Mouse (Mus musculus) kidney, embryonic 14.5 days (tissue): ENCODE results near the gene Slc25a16. TPM values are rescaled to one million over a fixed set of nuclear protein-coding genes. Genes with fewer than 3 reads are reported as not detected.

Source experiments
- ATAC-seq: fragments of 200-750 bp; cut with Nextera tagmentation; 2 replicates; pipeline ENCODE4 v1.8.0; 2017; ENCODE audit warnings: moderate number of reproducible peaks, mild to moderate bottlenecking, moderate TSS enrichment, moderate library complexity; ENCODE audit not compliant: low FRiP score, low TSS enrichment
- H3K27ac ChIP-seq: fragments of 300-500 bp; sonication (generic); 2 replicates; pipeline ENCODE4 v1.5.1; 2014; ENCODE audit warnings: low read depth, mild to moderate bottlenecking, low read length, moderate library complexity, mixed read lengths
- H3K27me3 ChIP-seq: fragments of 300-500 bp; sonication (generic); 2 replicates; pipeline ENCODE4 v1.6.1; 2014; ENCODE audit warnings: mild to moderate bottlenecking, low read length; ENCODE audit not compliant: control insufficient read depth, insufficient read depth
- H3K36me3 ChIP-seq: fragments of 300-500 bp; sonication (generic); 2 replicates; pipeline ENCODE4 v1.6.1; 2014; ENCODE audit warnings: low read length, mixed read lengths; ENCODE audit not compliant: control insufficient read depth, insufficient read depth
- H3K4me1 ChIP-seq: fragments of 300-500 bp; sonication (generic); 2 replicates; pipeline ENCODE4 v1.6.1; 2014; ENCODE audit warnings: low read length, mixed read lengths; ENCODE audit not compliant: control insufficient read depth, insufficient read depth
- H3K4me2 ChIP-seq: fragments of 300-500 bp; sonication (generic); replicated peaks from 2 replicates; pipeline ENCODE4 v1.6.1; 2014; ENCODE audit warnings: low read depth, mild to moderate bottlenecking, low read length
- H3K4me3 ChIP-seq: fragments of 300-500 bp; sonication (generic); 2 replicates; pipeline ENCODE4 v1.5.1; 2014; ENCODE audit warnings: mild to moderate bottlenecking, low read length
- H3K9ac ChIP-seq: fragments of 300-500 bp; sonication (generic); 2 replicates; pipeline ENCODE4 v1.6.1; 2014; ENCODE audit warnings: low read depth, mild to moderate bottlenecking, low read length, moderate library complexity
- H3K9me3 ChIP-seq: fragments of 300-500 bp; sonication (generic); 2 replicates; pipeline ENCODE4 v1.6.1; 2016; ENCODE audit warnings: low read length; ENCODE audit not compliant: control insufficient read depth
- WGBS: fragments of 180-500 bp; shearing (Covaris S2); extraction: QIAGEN DNeasy Blood & Tissue Kit; methylation state at CpG from one replicate; pipeline ENCODE4 v1.1.7; 2014; 5-methylcytosine and 5-hydroxymethylcytosine counted together
- polyA plus RNA-seq: library from polyadenylated mRNA; unstranded; fragments of >200 nt; fragmentation: Nextera tagmentation; extraction: Ambion mirVana; gene quantifications from 2 replicates; pipeline ENCODE4 v1.2.1, GENCODE M21; 2014

The Slc25a16 gene
- polyA plus RNA-seq, 1 experiment from 2014 or later: 16.0 TPM

DNA sequence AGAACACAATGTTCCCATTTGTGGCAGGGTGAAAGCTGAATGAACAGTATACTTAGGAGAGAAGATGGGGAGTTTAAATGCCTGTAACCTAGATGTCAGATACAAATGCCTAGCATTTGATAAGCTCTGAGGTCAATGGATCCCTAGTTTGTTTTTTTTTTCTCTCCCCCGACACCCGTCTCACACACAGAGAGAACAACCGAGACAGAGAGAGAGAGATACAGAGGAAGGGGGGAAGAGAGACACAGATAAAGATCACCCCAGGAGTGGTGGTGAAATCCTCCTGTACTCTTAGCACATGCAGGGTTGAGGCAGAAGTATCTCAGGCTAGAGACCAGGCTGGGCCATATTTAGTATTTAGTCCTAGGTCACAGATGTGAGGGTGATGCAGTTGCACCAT, 1.4 kb upstream of the Slc25a16 start:
- Histone ChIP-seq H3K4me3 (no peak overlapping the region), H3K4me2 (no peak overlapping the region), H3K36me3 (no peaks in the 10 kb centered on the region), H3K27ac (no peak overlapping the region), H3K4me1 (peaks cover 3% of the 10 kb centered on the region; the same call in 1 of the 2 replicates), H3K27me3 (no peaks in the 10 kb centered on the region), H3K9me3 (no peaks in the 10 kb centered on the region), H3K9ac (no peak overlapping the region)
- ATAC-seq: no peak
- WGBS: 78% methylated on average over 3 of the region's 3 CpGs

DNA sequence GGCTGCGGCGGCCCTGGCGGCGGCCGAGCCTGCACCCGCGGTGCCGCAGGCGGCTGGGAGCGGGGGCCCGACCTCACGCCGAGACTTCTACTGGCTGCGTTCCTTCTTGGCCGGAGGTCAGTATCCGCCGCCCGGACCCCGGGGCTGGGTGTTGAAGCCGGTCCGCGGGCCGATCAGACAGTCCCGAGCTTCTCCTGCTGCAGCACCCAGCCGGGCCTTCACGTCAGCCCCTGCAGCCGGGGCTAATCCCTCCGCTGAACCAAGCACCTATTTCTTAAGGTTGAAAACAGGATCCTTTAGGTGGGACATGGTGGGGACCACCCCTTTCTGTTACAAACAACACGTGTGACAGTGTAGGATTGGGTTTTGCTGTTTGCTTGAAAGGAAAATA, 328 bp downstream of the Slc25a16 start:
- H3K27ac ChIP-seq: peak overlapping the region; percentile 74; the same call in 1 of the 2 replicates
- WGBS: under 1% methylated on average over 25 of the region's 29 CpGs
- peak overlapping the region; percentile 55 for H3K4me2 ChIP-seq
- peak; percentile 73 for ATAC-seq
- H3K9ac ChIP-seq: peak overlapping the region; percentile 89
- no peaks in the 10 kb centered on the region for H3K36me3 ChIP-seq
- H3K9me3 ChIP-seq: no peaks in the 10 kb centered on the region
- peaks cover 3% of the 10 kb centered on the region; the same call in 1 of the 2 replicates for H3K4me1 ChIP-seq
- peak overlapping the region; percentile 96 for H3K4me3 ChIP-seq
- no peaks in the 10 kb centered on the region for H3K27me3 ChIP-seq

DNA sequence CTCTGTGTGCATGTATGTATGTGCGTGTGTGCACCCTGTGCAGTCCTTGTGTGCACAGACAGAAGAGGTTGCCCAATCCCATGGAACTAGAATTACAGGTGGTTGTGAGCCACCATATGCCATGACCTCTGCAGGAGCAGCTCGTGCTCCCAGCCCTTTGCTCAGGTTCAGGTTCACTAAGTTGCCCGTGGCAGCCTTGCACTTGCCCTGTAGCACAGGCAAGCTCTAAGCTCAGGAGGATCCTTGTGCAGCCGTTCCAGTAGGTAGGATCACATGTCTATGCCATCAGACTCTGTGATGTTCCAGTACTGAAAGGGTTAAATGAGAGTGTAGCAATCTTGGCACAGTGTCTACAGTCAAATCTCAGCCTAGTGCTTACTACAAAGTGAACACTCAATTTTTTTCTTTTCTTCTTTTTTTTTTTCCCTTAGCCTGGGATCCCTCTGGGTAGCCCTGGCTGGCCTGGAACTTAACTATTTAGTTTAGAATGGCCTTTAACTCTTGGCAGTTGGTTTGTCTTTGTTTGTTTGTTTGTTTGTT, 3.7 kb downstream of the Slc25a16 start:
- 81% methylated on average over 4 of the region's 4 CpGs for WGBS
- H3K4me3 ChIP-seq: no peak overlapping the region
- H3K9ac ChIP-seq: no peak overlapping the region
- H3K27ac ChIP-seq: no peak overlapping the region
- H3K4me2 ChIP-seq: no peak overlapping the region
- H3K27me3 ChIP-seq: no peaks in the 10 kb centered on the region
- H3K4me1 ChIP-seq: peaks cover 3% of the 10 kb centered on the region; the same call in 1 of the 2 replicates
- peaks cover 6% of the 10 kb centered on the region; the same call in 1 of the 2 replicates for H3K36me3 ChIP-seq
- H3K9me3 ChIP-seq: no peaks in the 10 kb centered on the region
- no peak for ATAC-seq

DNA sequence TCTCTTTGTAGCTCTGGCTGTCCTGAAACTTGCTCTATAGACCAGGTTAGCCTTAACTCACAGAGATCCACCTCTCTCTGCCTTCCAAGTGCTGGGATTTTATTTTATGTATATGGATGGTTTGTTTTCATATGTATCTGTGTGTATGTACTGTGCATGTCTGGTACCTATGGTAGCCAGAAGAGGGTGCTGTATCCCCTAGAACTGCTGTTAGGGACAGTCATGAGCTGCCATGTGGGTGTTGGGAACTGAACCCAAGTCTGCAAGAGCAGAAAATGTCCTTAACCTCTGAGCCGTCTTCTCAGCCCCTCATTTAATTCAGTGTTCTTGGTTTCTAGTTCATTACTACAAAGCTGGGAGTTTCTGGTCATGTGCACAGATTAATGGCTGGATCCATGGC, 11.9 kb downstream of the Slc25a16 start:
- H3K27ac ChIP-seq: no peak overlapping the region
- no peak overlapping the region for H3K9ac ChIP-seq
- no peak overlapping the region for H3K4me2 ChIP-seq
- WGBS: 87% methylated on average over 1 of the region's 1 CpGs
- no peak for ATAC-seq
- H3K27me3 ChIP-seq: no peaks in the 10 kb centered on the region
- no peaks in the 10 kb centered on the region for H3K4me1 ChIP-seq
- H3K9me3 ChIP-seq: peaks cover 3% of the 10 kb centered on the region; the same call in 1 of the 2 replicates
- H3K4me3 ChIP-seq: no peak overlapping the region
- peaks cover 20% of the 10 kb centered on the region; the same call in 1 of the 2 replicates for H3K36me3 ChIP-seq

DNA sequence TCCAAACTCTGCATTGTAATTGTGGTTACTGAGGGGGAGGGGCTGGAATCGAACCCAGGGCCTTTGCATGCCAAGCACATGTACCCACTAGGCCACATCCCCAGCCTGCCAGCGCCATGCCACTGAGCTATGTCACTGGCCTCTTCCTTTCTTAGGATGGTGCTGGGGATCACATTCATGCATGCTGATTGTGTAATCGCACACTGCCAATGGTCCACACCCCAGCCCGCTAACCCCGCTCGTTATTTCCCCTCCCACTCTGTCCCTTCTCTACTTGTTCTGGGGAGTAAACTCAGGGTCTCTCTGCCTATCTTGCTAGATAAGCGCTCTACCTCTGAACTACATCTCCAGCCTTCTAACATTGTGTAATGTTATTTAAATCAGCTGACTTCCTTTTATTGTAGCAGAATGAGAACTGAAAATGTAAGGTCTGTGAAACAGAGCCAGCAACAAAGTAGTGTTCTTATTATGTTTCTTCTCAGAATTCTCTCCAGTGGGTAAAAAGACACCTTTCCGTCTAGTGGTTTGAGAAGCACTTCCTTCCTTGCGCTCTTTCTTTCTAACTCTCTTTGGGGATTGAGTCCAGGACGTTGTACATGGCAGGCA, 24.6 kb downstream of the Slc25a16 start:
- Histone ChIP-seq H3K4me2 (no peak overlapping the region), H3K9ac (no peak overlapping the region), H3K4me1 (0 out of 2 replicates have a peak, but pooled peaks cover 4% of the 10 kb centered on the region), H3K9me3 (no peaks in the 10 kb centered on the region), H3K4me3 (no peak overlapping the region), H3K27ac (no peak overlapping the region), H3K27me3 (no peaks in the 10 kb centered on the region), H3K36me3 (peaks cover 10% of the 10 kb centered on the region; the same call in 1 of the 2 replicates)
- WGBS: 87% methylated on average over 10 of the region's 10 CpGs
- no peak for ATAC-seq

DNA sequence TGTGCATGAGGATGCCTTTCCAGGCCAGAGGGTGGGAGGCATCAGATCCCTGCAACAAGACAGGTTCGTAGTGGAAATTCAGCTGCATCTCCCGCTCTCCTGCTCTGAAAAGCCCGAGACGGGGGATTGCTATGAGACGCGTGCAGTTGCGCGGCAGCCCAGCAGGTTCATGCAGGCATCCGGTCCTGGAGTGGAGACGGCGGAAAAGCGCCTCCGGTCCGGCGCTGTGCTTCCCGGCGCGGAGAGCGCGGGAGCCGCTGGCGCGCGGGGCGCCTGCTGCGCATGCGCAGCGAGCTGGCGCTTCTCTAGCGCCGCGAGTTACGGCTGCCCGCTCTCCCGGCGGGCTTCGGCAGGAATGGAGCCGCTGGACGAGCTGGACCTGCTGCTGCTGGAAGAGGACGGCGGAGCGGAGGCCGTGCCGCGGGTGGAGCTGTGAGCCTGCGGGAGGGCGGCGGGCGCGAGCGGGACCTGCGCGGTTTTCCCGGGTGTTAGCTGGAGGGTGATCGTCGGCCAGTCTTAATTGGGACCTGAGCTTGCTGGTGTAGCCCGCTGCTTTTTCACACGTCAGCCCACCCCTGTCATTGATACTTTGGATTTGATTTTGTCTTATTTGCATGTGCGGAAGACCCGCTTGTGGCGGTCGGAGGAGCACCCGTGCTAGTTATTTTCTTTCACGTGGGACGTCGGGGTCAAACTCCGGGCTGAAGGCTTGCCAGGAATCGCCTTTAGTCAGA, 26.5 kb downstream of the Slc25a16 start, which contains the start of gene Dna2:
Dna2 (plus strand) TSS at position 289 of the 734 bp plus-strand sequence.
- Histone ChIP-seq H3K27ac (peak within 1 kb of the TSS; percentile 90), H3K27me3 (no peaks in the 10 kb centered on the region), H3K4me3 (peak within 1 kb of the TSS; percentile 68), H3K4me1 (0 out of 2 replicates have a peak, but pooled peaks cover 4% of the 10 kb centered on the region), H3K9me3 (no peaks in the 10 kb centered on the region), H3K4me2 (peak within 1 kb of the TSS; percentile 81), H3K9ac (peak within 1 kb of the TSS; percentile 87), H3K36me3 (peaks cover 22% of the 10 kb centered on the region; the same call in 1 of the 2 replicates)
- ATAC-seq: peak; percentile 94
- WGBS: under 1% methylated on average over 61 of the region's 68 CpGs

DNA sequence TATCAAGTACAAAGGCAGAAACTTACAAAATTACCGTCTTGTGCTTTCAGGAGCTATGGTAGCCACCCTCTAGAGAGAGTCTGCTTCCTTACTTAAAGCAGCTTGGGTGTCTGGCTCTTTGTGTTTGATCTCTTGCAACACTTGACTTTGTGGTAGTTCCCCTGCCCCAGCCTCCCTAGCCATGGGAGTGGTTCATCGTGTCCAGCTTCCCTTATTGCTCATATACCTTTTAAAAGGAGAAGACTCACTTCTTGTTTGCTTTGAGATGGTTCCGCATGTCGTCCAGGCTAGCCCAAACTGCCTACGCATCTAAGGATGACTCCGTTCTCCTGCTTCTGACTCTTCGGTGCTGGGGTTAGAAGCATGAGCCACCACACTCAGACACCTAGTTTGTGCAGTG, 28.1 kb downstream of the Slc25a16 start:
- Histone ChIP-seq H3K4me3 (no peak overlapping the region), H3K4me1 (0 out of 2 replicates have a peak, but pooled peaks cover 4% of the 10 kb centered on the region), H3K9me3 (no peaks in the 10 kb centered on the region), H3K4me2 (no peak overlapping the region), H3K36me3 (peaks cover 20% of the 10 kb centered on the region; the same call in 1 of the 2 replicates), H3K27me3 (no peaks in the 10 kb centered on the region), H3K9ac (no peak overlapping the region), H3K27ac (no peak overlapping the region)
- WGBS: 91% methylated on average over 7 of the region's 7 CpGs
- ATAC-seq: no peak

DNA sequence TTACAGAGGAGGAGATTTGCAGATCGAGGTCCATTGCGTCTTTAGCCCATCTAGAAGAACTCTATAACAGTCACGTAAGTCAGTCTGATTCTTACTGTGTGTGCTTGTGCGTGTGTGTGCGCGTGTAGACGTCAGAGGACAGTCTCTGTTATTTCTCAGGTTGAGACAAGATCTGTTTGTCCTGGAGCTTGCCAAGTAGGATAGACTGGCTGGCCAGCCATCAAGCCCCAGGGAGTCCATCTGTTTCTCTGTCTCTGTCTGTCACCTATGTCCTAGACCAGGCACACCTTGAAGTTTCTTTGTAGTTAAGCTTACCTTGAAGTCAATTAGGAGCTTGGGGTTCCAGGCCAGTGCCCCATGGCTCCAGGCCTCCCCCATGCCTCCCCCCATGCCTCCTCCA, 43.5 kb downstream of the Slc25a16 start:
- WGBS: 95% methylated on average over 7 of the region's 7 CpGs
- no peak overlapping the region for H3K4me3 ChIP-seq

DNA sequence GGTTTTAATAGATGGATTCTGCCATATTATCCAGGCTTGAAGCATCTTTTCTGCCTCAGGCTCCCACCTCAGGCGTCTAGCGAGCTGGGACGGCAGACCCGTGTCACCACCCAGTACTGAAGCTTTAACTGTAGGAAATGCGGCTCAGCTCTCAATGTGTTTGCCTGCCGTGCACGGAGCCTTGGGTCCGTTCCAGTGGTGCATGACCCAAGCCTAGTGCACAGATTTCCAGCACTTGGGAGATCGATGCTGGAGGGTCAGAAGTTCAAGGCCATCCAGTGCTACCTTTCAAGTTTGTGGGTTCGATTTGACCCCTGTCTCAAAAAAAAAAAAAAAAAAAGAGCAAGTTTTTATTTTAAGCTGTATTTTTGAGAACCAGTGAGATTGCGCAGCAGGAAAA, 45.4 kb downstream of the Slc25a16 start:
- ATAC-seq: no peak
- Histone ChIP-seq H3K4me2 (no peak overlapping the region), H3K9ac (no peak overlapping the region), H3K9me3 (no peaks in the 10 kb centered on the region), H3K27me3 (no peaks in the 10 kb centered on the region), H3K27ac (no peak overlapping the region), H3K36me3 (peaks cover 73% of the 10 kb centered on the region), H3K4me3 (no peak overlapping the region), H3K4me1 (no peaks in the 10 kb centered on the region)
- WGBS: 88% methylated on average over 11 of the region's 11 CpGs

More for the DNA sequence above, 43.5 kb downstream of the Slc25a16 start:
- ATAC-seq: no peak
- Histone ChIP-seq H3K27me3 (no peaks in the 10 kb centered on the region), H3K27ac (no peak overlapping the region), H3K9ac (no peak overlapping the region), H3K36me3 (peaks cover 79% of the 10 kb centered on the region), H3K4me2 (no peak overlapping the region), H3K9me3 (no peaks in the 10 kb centered on the region), H3K4me1 (no peaks in the 10 kb centered on the region)
